Mouse (Mus musculus): ENCODE data around the gene Igsf8.

The Igsf8 gene

GRCm38 (mm10) chr1:172323801-172324359, 62.4 kb downstream of the Igsf8 start:
- DNase-seq (ENCODE audit: low read depth), result no peak

GRCm38 (mm10) chr1:172324725-172325124, 63.3 kb downstream of the Igsf8 start:
- DNase-seq (ENCODE audit: low read depth), result peak; percentile 94

- no peak for DNase-seq (ENCODE audit: low read depth)
Observed at GRCm38 (mm10) chr1:172325680-172326535, 64.5 kb downstream of the Igsf8 start.

GRCm38 (mm10) chr1:172326684-172327083, 65.2 kb downstream of the Igsf8 start:
- no peak for DNase-seq (ENCODE audit: low read depth)

GRCm38 (mm10) chr1:172327206-172328001, 66.0 kb downstream of the Igsf8 start:
- DNase-seq (ENCODE audit: low read depth), result no peak

- no peak for DNase-seq (ENCODE audit: low read depth)
Observed at GRCm38 (mm10) chr1:172328041-172328440, 66.6 kb downstream of the Igsf8 start.

GRCm38 (mm10) chr1:172328461-172328860, 67.0 kb downstream of the Igsf8 start:
- DNase-seq (ENCODE audit: low read depth), result no peak

GRCm38 (mm10) chr1:172329131-172329530, 67.7 kb downstream of the Igsf8 start, which contains the start of gene Kcnj9:
Kcnj9 (minus strand) TSS chr1:172329318.
- no peak for DNase-seq (ENCODE audit: low read depth)

GRCm38 (mm10) chr1:172329616-172330015, 68.2 kb downstream of the Igsf8 start:
- no peak for DNase-seq (ENCODE audit: low read depth)

GRCm38 (mm10) chr1:172331422-172331947, 70.0 kb downstream of the Igsf8 start:
- DNase-seq (ENCODE audit: low read depth), result no peak

GRCm38 (mm10) chr1:172332925-172333324, 71.5 kb downstream of the Igsf8 start:
- DNase-seq (ENCODE audit: low read depth), result no peak

GRCm38 (mm10) chr1:172333512-172333911, 72.1 kb downstream of the Igsf8 start:
- no peak for DNase-seq (ENCODE audit: low read depth)

- DNase-seq (ENCODE audit: low read depth), result no peak
Observed at GRCm38 (mm10) chr1:172335804-172336203, 74.4 kb downstream of the Igsf8 start.

GRCm38 (mm10) chr1:172337411-172338185, 76.2 kb downstream of the Igsf8 start:
- DNase-seq (ENCODE audit: low read depth), result no peak

- DNase-seq (ENCODE audit: low read depth), result peak; percentile 8
Observed at GRCm38 (mm10) chr1:172340729-172341321, 79.4 kb downstream of the Igsf8 start, which contains the start of gene Kcnj10. Kcnj10 (plus strand) TSS chr1:172341210.

GRCm38 (mm10) chr1:172341386-172341785, 79.9 kb downstream of the Igsf8 start:
- no peak for DNase-seq (ENCODE audit: low read depth)

- no peak for DNase-seq (ENCODE audit: low read depth)
Observed at GRCm38 (mm10) chr1:172342729-172343128, 81.3 kb downstream of the Igsf8 start.

- no peak for DNase-seq (ENCODE audit: low read depth)
Observed at GRCm38 (mm10) chr1:172343914-172344313, 82.5 kb downstream of the Igsf8 start.

- DNase-seq (ENCODE audit: low read depth), result no peak
Observed at GRCm38 (mm10) chr1:172344820-172345219, 83.4 kb downstream of the Igsf8 start.

GRCm38 (mm10) chr1:172346707-172347106, 85.3 kb downstream of the Igsf8 start:
- DNase-seq (ENCODE audit: low read depth), result no peak

- no peak for DNase-seq (ENCODE audit: low read depth)
Observed at GRCm38 (mm10) chr1:172347382-172347781, 85.9 kb downstream of the Igsf8 start.

Measured in NIH3T3 (cell line).